Mouse (Mus musculus) embryonic fibroblast, embryonic 13.5 days (primary cell): ENCODE measurements around the gene Gm7792. TPM values are rescaled to one million over a fixed set of nuclear protein-coding genes. Genes with fewer than 3 reads are reported as not detected.
"Not testable (repeated sequence)": the region's sequence is repeated elsewhere in the genome, so short reads cannot be mapped to it uniquely, and the experiment has no call there.

Experiments used
- H3K27ac ChIP-seq: 2 replicates; pipeline ENCODE4 v1.5.1; 2012; ENCODE audit warnings: low read length, control low read depth, inconsistent platforms; ENCODE audit not compliant: insufficient read depth
- H3K4me1 ChIP-seq: 2 replicates; pipeline ENCODE4 v1.6.1; 2011; ENCODE audit warnings: low read length; ENCODE audit not compliant: control insufficient read depth, insufficient read depth
- H3K4me3 ChIP-seq: 2 replicates; pipeline ENCODE4 v1.5.1; 2011; ENCODE audit warnings: mild to moderate bottlenecking, control low read depth, low read length; ENCODE audit not compliant: insufficient read depth
- polyA plus RNA-seq: library from polyadenylated mRNA; stranded (reverse); fragments of >200 nt; gene quantifications from 2 replicates; pipeline ENCODE4 v1.2.4, GENCODE M21; 2011; ENCODE audit warnings: low read depth; ENCODE audit not compliant: missing spikeins, insufficient read length

Gm7792 gene
- polyA plus RNA-seq: not detected in 2 replicates

DNA sequence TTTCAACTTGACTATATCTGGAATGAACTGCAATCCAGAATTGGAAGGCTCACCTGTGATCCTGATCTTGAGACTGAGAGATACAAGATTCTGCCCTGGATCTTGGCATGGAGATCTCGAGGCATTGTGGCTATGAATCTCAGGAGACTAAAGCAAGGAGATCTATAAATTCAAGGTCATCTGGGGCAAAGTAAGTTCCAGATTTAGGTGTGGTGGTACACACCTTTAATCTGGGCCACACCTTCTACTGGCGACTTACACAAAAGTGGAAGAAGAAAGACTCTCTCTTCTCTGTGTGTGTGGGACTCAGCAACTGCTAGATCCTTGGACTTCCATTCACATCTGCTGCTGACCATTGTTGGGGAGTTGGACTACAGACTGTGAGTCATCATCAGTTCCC lies at the start of gene Gm7792:
Gene Gm7792 (plus strand): TSS at position 301 of the 400 bp plus-strand sequence.
- H3K4me3 ChIP-seq, H3K4me1 ChIP-seq, H3K27ac ChIP-seq: not testable (repeated sequence)

Other genes starting within 250 kb of the Gm7792 start
- gene C87414, start 172.2 kb upstream of the Gm7792 start, polyA plus RNA-seq: not detected in 2 replicates
- not detected in 2 replicates for gene Gm16429, start 85.3 kb downstream of the Gm7792 start, polyA plus RNA-seq
- not detected in 2 replicates for gene BC061212, start 226.8 kb downstream of the Gm7792 start, polyA plus RNA-seq
- gene Gm6351, start 232.6 kb downstream of the Gm7792 start, polyA plus RNA-seq: not detected in 2 replicates